Mouse (Mus musculus) embryonic facial prominence, embryonic 14.5 days (tissue): ENCODE data around the gene Ripk1. TPM values are rescaled to one million over a fixed set of nuclear protein-coding genes. Genes with fewer than 3 reads are reported as not detected.

Source experiments
- ATAC-seq: fragments of 200-750 bp; cut with Nextera tagmentation; 2 replicates; pipeline ENCODE4 v1.8.0; 2017; ENCODE audit warnings: low read depth, moderate number of reproducible peaks, moderate TSS enrichment
- DNase-seq: peaks from one replicate; pipeline ENCODE4 v3.0.0-alpha.2; 2015; ENCODE audit warnings: low spot score
- H3K27ac ChIP-seq: fragments of 300-500 bp; sonication (generic); replicated peaks from 2 replicates; pipeline ENCODE4 v1.5.1; 2014; ENCODE audit warnings: low read depth, mild to moderate bottlenecking, low read length, moderate library complexity
- H3K27me3 ChIP-seq: fragments of 300-500 bp; sonication (generic); replicated peaks from 2 replicates; pipeline ENCODE4 v1.6.1; 2014; ENCODE audit warnings: low read length; ENCODE audit not compliant: control insufficient read depth, insufficient read depth
- H3K36me3 ChIP-seq: fragments of 300-500 bp; sonication (generic); 2 replicates; pipeline ENCODE4 v1.6.1; 2014; ENCODE audit warnings: low read length, mixed read lengths; ENCODE audit not compliant: control insufficient read depth, insufficient read depth
- H3K4me1 ChIP-seq: fragments of 300-500 bp; sonication (generic); 2 replicates; pipeline ENCODE4 v1.6.1; 2014; ENCODE audit warnings: antibody characterized with exemption, low read length; ENCODE audit not compliant: control insufficient read depth, insufficient read depth
- H3K4me2 ChIP-seq: fragments of 300-500 bp; sonication (generic); 2 replicates; pipeline ENCODE4 v1.6.1; 2014; ENCODE audit warnings: low read depth, mild to moderate bottlenecking, low read length, moderate library complexity, mixed read lengths
- H3K4me3 ChIP-seq: fragments of 300-500 bp; sonication (generic); 2 replicates; pipeline ENCODE4 v1.5.1; 2014; ENCODE audit warnings: low read depth, mild to moderate bottlenecking, low read length
- H3K9ac ChIP-seq: fragments of 300-500 bp; sonication (generic); 2 replicates; pipeline ENCODE4 v1.6.1; 2014; ENCODE audit warnings: low read depth, mild to moderate bottlenecking, low read length, moderate library complexity, mixed read lengths
- H3K9me3 ChIP-seq: fragments of 300-500 bp; sonication (generic); 2 replicates; pipeline ENCODE4 v1.6.1; 2016; ENCODE audit warnings: low read length; ENCODE audit not compliant: control insufficient read depth
- WGBS: fragments of 180-500 bp; shearing (Covaris S2); extraction: QIAGEN DNeasy Blood & Tissue Kit; methylation state at CpG from one replicate; pipeline ENCODE4 v1.1.7; 2014; 5-methylcytosine and 5-hydroxymethylcytosine counted together
- polyA plus RNA-seq: library from polyadenylated mRNA; unstranded; fragments of >200 nt; fragmentation: Nextera tagmentation; extraction: Ambion mirVana; gene quantifications from 2 replicates; pipeline ENCODE4 v1.2.1, GENCODE M21; 2014

Gene Ripk1
- polyA plus RNA-seq, 1 experiment from 2014 or later: 18.8 TPM

DNA sequence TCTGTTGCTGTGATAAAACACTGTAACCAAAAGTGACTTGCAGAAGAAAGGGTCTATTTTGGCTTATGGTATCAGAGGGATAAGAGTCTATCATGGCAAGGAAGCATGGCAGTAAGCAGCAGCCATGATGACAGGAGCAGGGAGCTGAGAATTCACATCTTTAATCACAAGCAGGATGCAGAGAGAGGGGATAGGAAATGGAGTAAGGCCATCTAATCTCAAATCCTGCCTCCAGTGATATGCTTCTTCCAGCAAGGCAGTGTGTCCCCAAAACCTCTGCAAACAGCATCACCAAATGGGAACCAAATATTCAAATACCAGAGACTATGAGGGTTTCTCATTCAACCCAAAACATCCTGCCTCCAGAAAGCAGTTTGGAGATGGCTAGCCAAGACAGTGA lies 35.6 kb upstream of the Ripk1 start:
- no peaks in the 10 kb centered on the region for H3K27me3 ChIP-seq
- ATAC-seq (no peak), DNase-seq (no peak)
- no peak overlapping the region for H3K4me3 ChIP-seq
- no peaks in the 10 kb centered on the region for H3K36me3 ChIP-seq
- peaks cover 6% of the 10 kb centered on the region; the same call in 1 of the 2 replicates for H3K4me1 ChIP-seq
- no peak overlapping the region for H3K9ac ChIP-seq
- H3K4me2 ChIP-seq: no peak overlapping the region
- no peaks in the 10 kb centered on the region for H3K9me3 ChIP-seq
- no peak overlapping the region for H3K27ac ChIP-seq

DNA sequence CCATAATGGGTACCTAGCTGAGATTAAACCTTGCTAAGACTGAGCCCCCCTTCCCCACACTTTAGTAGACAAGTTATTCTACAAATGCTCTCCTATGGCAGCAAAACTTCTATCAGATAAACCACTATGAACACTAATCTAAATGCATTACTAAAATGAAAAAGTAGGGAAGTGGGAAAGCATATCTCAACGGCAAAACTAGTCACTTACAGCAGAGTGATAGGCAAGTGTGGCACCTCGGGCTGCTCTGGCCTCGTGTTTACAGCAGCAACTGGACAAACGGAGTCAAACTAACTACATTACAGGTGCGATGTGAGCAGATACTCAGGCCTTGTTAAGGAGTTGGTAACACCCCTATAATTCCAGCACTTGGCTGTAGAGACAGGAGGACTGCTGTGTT lies 12.5 kb upstream of the Ripk1 start:
- no peak overlapping the region for H3K4me2 ChIP-seq
- no peaks in the 10 kb centered on the region for H3K27me3 ChIP-seq
- H3K27ac ChIP-seq: no peak overlapping the region
- no peaks in the 10 kb centered on the region for H3K9me3 ChIP-seq
- WGBS: 84% methylated on average over 5 of the region's 5 CpGs
- no peak overlapping the region for H3K9ac ChIP-seq
- no peaks in the 10 kb centered on the region for H3K4me1 ChIP-seq
- ATAC-seq: no peak
- H3K4me3 ChIP-seq: no peak overlapping the region
- no peak for DNase-seq
- peaks cover 25% of the 10 kb centered on the region; the same call in 1 of the 2 replicates for H3K36me3 ChIP-seq

DNA sequence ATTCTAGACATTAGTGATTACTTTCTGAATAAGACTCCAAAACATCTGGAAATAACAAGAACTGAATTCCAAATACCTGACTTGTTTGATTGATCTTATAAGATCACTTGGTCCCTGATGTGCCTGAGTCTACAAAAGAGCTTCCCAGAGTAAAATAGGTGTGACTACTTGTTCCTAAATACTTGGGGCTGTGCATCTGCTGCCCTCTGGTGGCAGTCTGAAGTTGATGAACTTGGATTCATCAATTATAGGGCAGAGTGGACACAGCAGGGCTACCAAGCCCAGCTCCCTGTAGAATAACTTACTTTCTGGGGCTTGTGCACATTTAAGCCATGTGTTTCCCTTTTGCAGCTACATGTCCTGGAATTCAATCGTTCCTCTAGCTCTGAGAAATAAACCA lies 7.0 kb upstream of the Ripk1 start:
- Histone ChIP-seq H3K4me2 (no peak overlapping the region), H3K4me3 (no peak overlapping the region), H3K9me3 (no peaks in the 10 kb centered on the region), H3K9ac (no peak overlapping the region), H3K27ac (no peak overlapping the region), H3K36me3 (no peaks in the 10 kb centered on the region), H3K27me3 (no peaks in the 10 kb centered on the region), H3K4me1 (no peaks in the 10 kb centered on the region)
- ATAC-seq (0 out of 2 replicates have a peak, but pooled peaks have one; percentile 41), DNase-seq (peak; percentile 85)
- WGBS: 16% methylated on average over 1 of the region's 1 CpGs

DNA sequence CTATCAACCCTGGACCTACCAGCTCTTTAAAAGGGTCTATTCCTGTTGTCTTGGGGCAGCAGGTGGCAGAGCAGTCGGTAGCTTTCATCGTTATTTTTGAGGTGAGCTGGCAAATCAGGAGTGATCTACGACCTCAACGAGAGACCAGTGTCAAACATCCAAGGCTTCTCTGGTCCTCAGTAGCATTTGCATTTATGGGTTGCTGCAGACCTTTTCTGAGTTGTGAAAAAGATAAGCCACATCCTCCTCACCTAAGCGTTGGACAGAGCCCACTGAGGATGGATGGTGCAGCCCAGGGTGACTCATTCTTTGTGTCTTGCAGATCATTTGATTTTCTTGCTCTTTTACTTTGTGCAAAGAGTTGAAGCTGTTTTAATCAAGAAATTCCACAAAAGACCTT lies 895 bp downstream of the Ripk1 start:
- no peak overlapping the region; the same call in 1 of the 2 replicates for H3K27ac ChIP-seq
- no peaks in the 10 kb centered on the region for H3K27me3 ChIP-seq
- peak overlapping the region; percentile 93 for H3K4me2 ChIP-seq
- peak overlapping the region; percentile 96 for H3K4me3 ChIP-seq
- H3K9ac ChIP-seq: peak overlapping the region; percentile 89
- DNase-seq (no peak), ATAC-seq (no peak; the same call in 1 of the 2 replicates)
- H3K36me3 ChIP-seq: no peaks in the 10 kb centered on the region
- 8% methylated on average over 5 of the region's 5 CpGs for WGBS
- H3K9me3 ChIP-seq: no peaks in the 10 kb centered on the region
- H3K4me1 ChIP-seq: peaks cover 6% of the 10 kb centered on the region; the same call in 1 of the 2 replicates

DNA sequence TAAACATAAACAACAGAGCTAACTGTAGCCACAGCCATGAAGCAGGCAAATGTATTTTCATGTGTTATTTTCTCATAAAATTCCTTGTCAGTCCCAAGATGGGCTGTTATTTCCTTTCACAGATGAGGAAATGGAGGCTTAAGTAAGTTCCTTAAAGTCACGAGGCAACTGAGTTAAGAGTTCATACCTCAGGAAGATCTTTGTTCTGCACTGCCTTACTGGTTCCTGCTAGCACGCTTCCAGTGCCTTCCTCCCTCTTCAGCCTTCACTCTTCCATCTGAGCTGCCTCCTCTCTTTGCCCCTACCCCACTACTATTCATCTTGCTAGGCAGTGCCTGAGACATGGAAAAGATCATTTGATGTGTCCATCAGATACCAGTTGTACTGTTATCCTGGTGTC lies 5.1 kb downstream of the Ripk1 start:
- no peak for ATAC-seq
- Histone ChIP-seq H3K27me3 (no peaks in the 10 kb centered on the region), H3K4me2 (no peak overlapping the region), H3K9me3 (no peaks in the 10 kb centered on the region), H3K36me3 (peaks cover 19% of the 10 kb centered on the region), H3K4me3 (no peak overlapping the region), H3K9ac (no peak overlapping the region), H3K27ac (no peak overlapping the region), H3K4me1 (peaks cover 6% of the 10 kb centered on the region; the same call in 1 of the 2 replicates)
- WGBS: 72% methylated on average over 2 of the region's 2 CpGs
- no peak for DNase-seq

DNA sequence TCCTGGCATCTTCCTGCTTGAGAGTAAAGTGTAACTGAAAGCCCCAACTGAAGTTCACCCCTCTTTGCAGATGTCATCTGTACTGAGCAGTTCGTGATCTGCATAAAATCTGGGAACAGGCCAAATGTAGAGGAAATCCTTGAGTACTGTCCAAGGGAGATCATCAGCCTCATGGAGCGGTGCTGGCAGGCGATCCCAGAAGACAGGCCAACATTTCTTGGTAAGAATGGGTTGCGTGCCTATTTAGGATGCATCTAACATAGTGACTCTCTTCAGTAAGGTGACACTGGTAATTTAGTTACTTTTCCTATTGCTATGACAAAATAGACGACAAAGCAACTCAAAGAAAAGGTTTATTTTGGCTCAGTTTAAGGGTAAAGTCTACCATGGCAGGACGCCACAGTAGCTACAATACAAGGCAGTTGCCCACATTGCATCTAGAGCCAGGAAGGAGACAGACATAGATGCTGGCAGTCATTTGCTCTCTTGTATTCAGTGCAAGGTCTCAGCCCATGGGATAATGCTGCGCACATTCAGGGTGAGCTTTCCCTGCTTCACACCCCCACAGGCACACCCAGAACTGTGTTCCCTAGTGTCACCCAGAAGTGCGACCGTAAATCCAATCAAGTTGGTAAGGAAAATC lies 14.9 kb downstream of the Ripk1 start:
- no peak overlapping the region for H3K27ac ChIP-seq
- no peaks in the 10 kb centered on the region for H3K27me3 ChIP-seq
- WGBS: 93% methylated on average over 9 of the region's 9 CpGs
- H3K9me3 ChIP-seq: no peaks in the 10 kb centered on the region
- H3K4me3 ChIP-seq: no peak overlapping the region
- DNase-seq (no peak), ATAC-seq (no peak)
- H3K4me2 ChIP-seq: no peak overlapping the region
- no peaks in the 10 kb centered on the region for H3K4me1 ChIP-seq
- H3K9ac ChIP-seq: no peak overlapping the region
- H3K36me3 ChIP-seq: peaks cover 82% of the 10 kb centered on the region

DNA sequence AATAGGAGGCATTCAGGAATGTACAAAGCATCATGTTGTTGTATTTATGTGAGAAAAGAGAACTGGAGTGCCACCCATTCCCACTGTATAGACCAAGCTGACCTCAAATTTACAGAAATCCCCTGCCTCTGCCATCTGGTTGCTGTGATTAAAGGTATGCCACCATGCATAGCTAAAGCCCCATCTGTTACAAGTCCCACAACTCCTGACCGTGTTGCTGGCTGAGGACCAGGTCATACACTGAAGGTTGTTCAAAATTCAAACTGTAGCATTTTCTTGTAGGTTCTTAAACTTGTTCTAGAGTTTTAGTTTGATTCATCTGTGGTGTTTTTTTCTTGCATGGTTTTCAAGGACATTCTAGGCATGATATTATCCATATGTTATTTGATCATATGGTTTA lies 16.4 kb downstream of the Ripk1 start:
- no peak for ATAC-seq
- H3K27me3 ChIP-seq: no peaks in the 10 kb centered on the region
- H3K4me1 ChIP-seq: no peaks in the 10 kb centered on the region
- DNase-seq: no peak
- 77% methylated on average over 1 of the region's 1 CpGs for WGBS
- no peak overlapping the region for H3K27ac ChIP-seq
- H3K9me3 ChIP-seq: no peaks in the 10 kb centered on the region
- H3K4me2 ChIP-seq: no peak overlapping the region
- H3K36me3 ChIP-seq: peaks cover 90% of the 10 kb centered on the region
- H3K9ac ChIP-seq: no peak overlapping the region
- H3K4me3 ChIP-seq: no peak overlapping the region

DNA sequence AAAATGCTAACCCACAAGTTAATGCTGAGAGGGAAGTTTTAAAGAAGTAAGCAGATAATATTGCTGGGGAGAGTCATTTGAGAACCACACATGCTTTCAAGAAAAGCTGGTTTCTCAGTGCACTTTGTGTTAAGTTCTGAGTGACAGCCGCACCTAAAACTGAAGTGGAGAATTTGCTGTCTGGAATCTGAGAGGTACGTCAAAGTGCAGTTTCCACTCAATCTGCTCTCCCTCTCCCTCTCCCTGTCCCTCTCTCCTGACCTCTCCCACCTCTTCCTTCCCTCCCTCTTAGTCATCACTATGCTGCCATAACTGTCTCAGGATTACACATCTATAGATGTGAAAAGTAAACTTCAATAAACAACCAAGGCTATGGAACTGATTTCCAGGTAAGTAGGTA lies 19.8 kb downstream of the Ripk1 start:
- Histone ChIP-seq H3K9me3 (no peaks in the 10 kb centered on the region), H3K4me1 (no peaks in the 10 kb centered on the region), H3K4me2 (no peak overlapping the region), H3K9ac (no peak overlapping the region), H3K36me3 (peaks cover 73% of the 10 kb centered on the region), H3K27me3 (no peaks in the 10 kb centered on the region), H3K4me3 (no peak overlapping the region), H3K27ac (no peak overlapping the region)
- no peak for DNase-seq
- ATAC-seq: no peak
- WGBS: 69% methylated on average over 2 of the region's 2 CpGs

DNA sequence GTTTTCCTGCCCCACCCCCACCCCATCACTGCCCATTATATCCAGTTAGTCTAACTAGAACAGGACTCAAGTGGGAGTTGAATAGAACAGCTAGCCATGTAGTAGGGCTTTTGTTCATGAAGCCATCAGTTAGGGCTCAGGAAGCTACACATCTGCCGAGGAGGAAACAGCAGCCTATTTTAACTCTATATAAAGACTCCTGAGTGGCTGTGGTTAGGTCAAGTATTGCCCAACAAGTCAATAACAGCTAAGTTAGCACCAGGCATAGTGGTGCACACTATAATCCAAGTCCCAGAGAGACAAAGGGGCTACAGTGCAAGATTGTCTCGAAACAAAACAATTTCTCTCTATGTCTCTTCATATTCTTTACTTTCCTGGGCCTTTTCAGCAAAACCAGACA lies 29.9 kb downstream of the Ripk1 start:
- no peak overlapping the region for H3K4me3 ChIP-seq
- no peaks in the 10 kb centered on the region for H3K27me3 ChIP-seq
- no peak for ATAC-seq
- no peak overlapping the region for H3K9ac ChIP-seq
- WGBS: 81% methylated on average over 2 of the region's 2 CpGs
- no peaks in the 10 kb centered on the region for H3K9me3 ChIP-seq
- H3K4me2 ChIP-seq: no peak overlapping the region
- peaks cover 54% of the 10 kb centered on the region for H3K36me3 ChIP-seq
- DNase-seq: no peak
- no peaks in the 10 kb centered on the region for H3K4me1 ChIP-seq
- no peak overlapping the region for H3K27ac ChIP-seq
